Mouse (Mus musculus): ENCODE measurements around the gene Fam184b. TPM values are rescaled to one million over a fixed set of nuclear protein-coding genes. Genes with fewer than 3 reads are reported as not detected.

The Fam184b gene
- polyA plus RNA-seq, 1 experiment from 2014 or later, result 2.9 TPM

- no peaks in the 10 kb centered on the region for H3K27me3 ChIP-seq (replicated peaks)
- peaks cover 7% of the 10 kb centered on the region; the same call in 1 of the 2 replicates for H3K4me1 ChIP-seq (replicated peaks)
- H3K4me2 ChIP-seq (replicated peaks), result no peak overlapping the region
- H3K9me3 ChIP-seq, result no peaks in the 10 kb centered on the region
- 90% methylated on average over 4 of the region's 4 CpGs for WGBS
- no peak overlapping the region for H3K9ac ChIP-seq
- H3K4me3 ChIP-seq (replicated peaks), result no peak overlapping the region
- peaks cover 18% of the 10 kb centered on the region for H3K36me3 ChIP-seq
- ATAC-seq, result no peak
- no peak overlapping the region for H3K27ac ChIP-seq
Observed at GRCm38 (mm10) chr5:45496479-45496878, 142.9 kb downstream of the Fam184b start.

DNA sequence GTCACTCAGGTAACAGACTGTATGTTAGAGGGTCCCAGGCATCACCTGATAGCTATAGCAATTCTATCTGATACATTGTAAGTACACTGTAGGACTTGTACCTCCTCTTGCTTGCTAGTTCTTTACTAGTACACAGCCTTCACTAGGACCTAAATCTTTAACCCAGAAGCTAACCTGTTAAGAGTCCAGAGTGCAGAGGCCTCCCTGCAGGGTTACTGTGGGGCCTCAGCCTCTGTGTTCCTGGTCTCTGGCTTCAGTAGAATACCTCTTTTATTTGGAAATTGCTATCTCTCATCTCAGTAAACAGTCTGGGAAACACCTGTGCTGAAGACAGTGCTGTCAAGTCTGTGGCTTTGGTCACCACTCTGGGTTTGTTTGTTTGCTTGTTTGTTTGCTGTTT lies 143.4 kb downstream of the Fam184b start:
- no peak for ATAC-seq
- no peaks in the 10 kb centered on the region for H3K9me3 ChIP-seq
- H3K27ac ChIP-seq, result 0 out of 2 replicates have a peak overlapping the region, but pooled peaks have one; percentile 32
- H3K27me3 ChIP-seq (replicated peaks), result no peaks in the 10 kb centered on the region
- no peak overlapping the region; the same call in 1 of the 2 replicates for H3K9ac ChIP-seq
- H3K36me3 ChIP-seq, result peaks cover 16% of the 10 kb centered on the region
- H3K4me3 ChIP-seq (replicated peaks), result no peak overlapping the region
- H3K4me1 ChIP-seq (replicated peaks), result peaks cover 7% of the 10 kb centered on the region; the same call in 1 of the 2 replicates
- H3K4me2 ChIP-seq (replicated peaks), result peak overlapping the region; percentile 24; the same call in 1 of the 2 replicates

DNA sequence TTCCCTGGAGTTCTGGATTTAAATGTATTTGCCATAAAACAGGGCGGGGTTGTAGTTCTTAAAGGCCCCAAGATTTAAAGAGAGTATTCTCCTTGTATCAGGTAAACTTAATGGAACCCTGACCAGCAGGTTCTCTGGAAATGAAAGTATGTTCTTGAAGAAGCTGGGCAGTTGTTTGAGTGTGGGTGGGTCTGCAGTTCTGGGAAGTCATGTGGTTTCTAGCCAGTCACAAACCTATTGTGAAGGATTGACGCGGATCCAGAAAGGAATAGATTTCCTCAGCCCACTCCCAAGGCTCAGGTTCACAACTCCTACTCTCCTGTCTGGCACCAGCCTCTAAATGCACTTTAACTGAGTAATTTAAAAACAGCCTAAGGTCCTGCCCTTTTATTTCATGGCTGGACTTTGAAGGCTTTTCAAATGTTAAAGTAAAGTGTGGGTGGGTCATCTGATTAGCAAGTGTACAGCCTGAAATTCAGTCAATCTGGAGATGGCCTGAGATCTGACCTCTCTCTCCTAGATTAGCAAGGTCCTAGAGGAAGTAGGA lies 143.9 kb downstream of the Fam184b start:
- no peak for ATAC-seq
- H3K9ac ChIP-seq, result peak overlapping the region; percentile 10; the same call in 1 of the 2 replicates
- H3K4me3 ChIP-seq (replicated peaks), result no peak overlapping the region
- H3K36me3 ChIP-seq, result peaks cover 12% of the 10 kb centered on the region
- peak overlapping the region; percentile 32; the same call in 1 of the 2 replicates for H3K27ac ChIP-seq
- 80% methylated on average over 3 of the region's 3 CpGs for WGBS
- H3K4me2 ChIP-seq (replicated peaks), result no peak overlapping the region
- peaks cover 7% of the 10 kb centered on the region; the same call in 1 of the 2 replicates for H3K4me1 ChIP-seq (replicated peaks)
- H3K27me3 ChIP-seq (replicated peaks), result no peaks in the 10 kb centered on the region
- H3K9me3 ChIP-seq, result no peaks in the 10 kb centered on the region

GRCm38 (mm10) chr5:45494093-45494755 lies 145.2 kb downstream of the Fam184b start:
- no peaks in the 10 kb centered on the region for H3K9me3 ChIP-seq
- H3K27me3 ChIP-seq (replicated peaks), result no peaks in the 10 kb centered on the region
- H3K9ac ChIP-seq, result peak overlapping the region; percentile 83
- H3K36me3 ChIP-seq, result peaks cover 6% of the 10 kb centered on the region; the same call in 1 of the 2 replicates
- ATAC-seq, result no peak
- peak overlapping the region; percentile 74 for H3K4me2 ChIP-seq (replicated peaks)
- H3K4me1 ChIP-seq (replicated peaks), result peaks cover 7% of the 10 kb centered on the region; the same call in 1 of the 2 replicates
- H3K4me3 ChIP-seq (replicated peaks), result peak overlapping the region; percentile 69
- 43% methylated on average over 9 of the region's 9 CpGs for WGBS
- peak overlapping the region; percentile 70; the same call in 1 of the 2 replicates for H3K27ac ChIP-seq

DNA sequence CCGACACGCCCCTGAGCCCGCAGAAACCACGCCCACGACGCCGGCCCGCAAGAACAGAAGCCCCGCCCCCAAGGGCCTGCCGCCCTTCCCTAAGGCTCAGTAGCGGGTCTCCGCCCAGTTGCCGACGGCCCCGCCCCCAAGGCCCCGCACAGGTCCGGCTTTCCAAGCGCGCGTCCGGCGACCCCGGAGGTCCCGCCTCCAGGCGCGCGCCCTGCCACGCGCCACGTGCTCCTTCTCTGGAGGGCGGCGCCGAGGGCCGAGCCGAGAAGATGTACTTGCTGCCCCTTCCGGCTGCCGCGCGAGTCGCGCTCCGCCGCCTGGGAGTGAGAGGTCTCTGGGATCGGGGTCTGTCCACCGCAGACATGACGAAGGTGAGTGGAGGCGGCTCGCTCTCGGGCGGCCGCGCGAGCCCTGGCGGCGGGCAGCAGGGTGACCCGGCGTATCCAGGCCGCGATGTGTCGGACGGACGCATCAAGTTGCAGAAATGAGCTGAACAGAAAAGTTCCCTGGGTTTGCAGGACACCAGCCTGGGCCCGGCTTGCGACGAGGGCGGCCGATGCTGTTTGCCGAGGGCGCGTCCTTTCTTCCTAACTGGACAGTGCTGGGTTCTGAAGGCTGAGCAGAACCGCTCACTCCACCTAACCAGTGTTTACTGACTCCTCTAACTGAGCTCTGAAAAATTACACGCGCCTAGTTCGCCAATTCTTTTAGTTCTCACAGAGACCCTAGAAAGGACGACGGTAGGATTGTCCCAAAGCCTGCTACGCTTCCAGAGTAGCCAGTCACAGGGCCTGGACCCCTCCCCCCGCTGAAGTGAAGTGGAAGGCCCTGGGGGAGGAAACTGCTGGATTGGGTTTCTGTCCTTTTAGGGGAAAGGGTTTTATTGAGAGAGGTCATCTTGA lies 146.0 kb downstream of the Fam184b start, which contains the start of gene Lap3:
Gene Lap3 (plus strand): TSS at position 184 of the 902 bp plus-strand sequence.
- Histone ChIP-seq H3K4me2 (replicated peaks) (peak within 1 kb of the TSS; percentile 74), H3K4me3 (replicated peaks) (peak within 1 kb of the TSS; percentile 69), H3K9ac (peak within 1 kb of the TSS; percentile 83), H3K9me3 (no peaks in the 10 kb centered on the region), H3K36me3 (peaks cover 6% of the 10 kb centered on the region; the same call in 1 of the 2 replicates), H3K27ac (peak within 1 kb of the TSS; percentile 70), H3K4me1 (replicated peaks) (peaks cover 7% of the 10 kb centered on the region; the same call in 1 of the 2 replicates), H3K27me3 (replicated peaks) (no peaks in the 10 kb centered on the region)
- peak; percentile 92 for ATAC-seq
- under 1% methylated on average over 78 of the region's 78 CpGs for WGBS

DNA sequence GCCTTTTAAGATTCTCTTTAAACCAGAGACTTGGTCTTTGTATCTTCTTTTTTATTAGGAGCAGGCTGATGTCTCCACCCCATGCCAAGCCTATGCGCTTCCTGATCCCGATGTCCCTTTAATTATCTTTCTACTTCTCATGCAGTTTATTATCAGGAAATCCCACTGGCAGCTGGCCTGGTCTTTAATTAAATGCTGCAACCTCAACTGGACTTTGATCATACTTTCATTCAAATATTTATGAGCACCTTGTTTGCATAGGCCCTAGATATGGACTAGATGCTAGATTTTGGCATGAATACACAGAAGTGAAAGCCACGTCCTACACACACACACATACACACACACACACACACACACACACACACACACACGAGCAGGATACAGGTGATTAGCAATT lies 147.6 kb downstream of the Fam184b start:
- no peak for ATAC-seq
- 58% methylated on average over 4 of the region's 4 CpGs for WGBS
- H3K9ac ChIP-seq, result no peak overlapping the region
- no peak overlapping the region for H3K4me3 ChIP-seq (replicated peaks)
- no peaks in the 10 kb centered on the region for H3K9me3 ChIP-seq
- peak overlapping the region; percentile 36; the same call in 1 of the 2 replicates for H3K27ac ChIP-seq
- H3K36me3 ChIP-seq, result no peaks in the 10 kb centered on the region; the same call in 1 of the 2 replicates
- H3K4me2 ChIP-seq (replicated peaks), result no peak overlapping the region
- H3K27me3 ChIP-seq (replicated peaks), result no peaks in the 10 kb centered on the region
- H3K4me1 ChIP-seq (replicated peaks), result peaks cover 7% of the 10 kb centered on the region; the same call in 1 of the 2 replicates

GRCm38 (mm10) chr5:45483654-45484053 lies 155.8 kb downstream of the Fam184b start:
- Histone ChIP-seq H3K9ac (no peak overlapping the region), H3K4me3 (replicated peaks) (no peak overlapping the region), H3K27ac (no peak overlapping the region), H3K36me3 (no peaks in the 10 kb centered on the region), H3K4me2 (replicated peaks) (no peak overlapping the region), H3K4me1 (replicated peaks) (no peaks in the 10 kb centered on the region), H3K9me3 (no peaks in the 10 kb centered on the region), H3K27me3 (replicated peaks) (no peaks in the 10 kb centered on the region)
- WGBS, result 87% methylated on average over 1 of the region's 1 CpGs
- no peak for ATAC-seq

DNA sequence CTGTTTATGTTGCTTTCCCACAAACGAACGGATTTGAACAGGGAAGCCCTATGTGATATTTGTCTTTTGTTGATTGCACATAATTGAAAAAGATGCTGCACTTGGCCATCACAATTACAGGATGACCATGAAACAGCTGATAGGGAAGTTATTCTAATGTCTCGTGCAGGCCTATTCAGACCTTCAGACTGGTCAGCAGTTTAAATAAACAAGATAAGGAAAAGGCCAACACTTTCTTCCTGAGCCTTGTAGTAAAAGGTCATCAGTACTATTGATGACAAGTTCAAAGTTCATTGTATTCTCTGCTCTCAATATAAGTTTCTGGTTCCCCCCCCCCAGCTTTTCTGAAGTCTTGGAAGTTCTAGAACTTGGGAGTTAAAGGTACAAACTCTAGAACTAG lies 156.8 kb downstream of the Fam184b start:
- Histone ChIP-seq H3K27ac (no peak overlapping the region), H3K9me3 (no peaks in the 10 kb centered on the region), H3K4me3 (replicated peaks) (no peak overlapping the region), H3K27me3 (replicated peaks) (no peaks in the 10 kb centered on the region), H3K36me3 (no peaks in the 10 kb centered on the region), H3K4me1 (replicated peaks) (no peaks in the 10 kb centered on the region), H3K4me2 (replicated peaks) (no peak overlapping the region), H3K9ac (no peak overlapping the region)
- ATAC-seq, result no peak
- 58% methylated on average over 3 of the region's 3 CpGs for WGBS

GRCm38 (mm10) chr5:45481125-45481524 lies 158.3 kb downstream of the Fam184b start:
- Histone ChIP-seq H3K27ac (no peak overlapping the region), H3K4me3 (replicated peaks) (no peak overlapping the region), H3K4me2 (replicated peaks) (no peak overlapping the region), H3K9me3 (no peaks in the 10 kb centered on the region), H3K4me1 (replicated peaks) (no peaks in the 10 kb centered on the region), H3K36me3 (no peaks in the 10 kb centered on the region), H3K27me3 (replicated peaks) (no peaks in the 10 kb centered on the region), H3K9ac (no peak overlapping the region)
- 86% methylated on average over 2 of the region's 2 CpGs for WGBS
- ATAC-seq, result no peak

GRCm38 (mm10) chr5:45480066-45480465 lies 159.3 kb downstream of the Fam184b start:
- WGBS, result 86% methylated on average over 1 of the region's 1 CpGs
- no peak for ATAC-seq
- H3K36me3 ChIP-seq, result no peaks in the 10 kb centered on the region
- no peak overlapping the region for H3K27ac ChIP-seq
- no peaks in the 10 kb centered on the region for H3K9me3 ChIP-seq
- no peak overlapping the region for H3K4me3 ChIP-seq (replicated peaks)
- H3K4me2 ChIP-seq (replicated peaks), result no peak overlapping the region
- H3K9ac ChIP-seq, result no peak overlapping the region
- H3K27me3 ChIP-seq (replicated peaks), result no peaks in the 10 kb centered on the region
- H3K4me1 ChIP-seq (replicated peaks), result no peaks in the 10 kb centered on the region

All from intestine, embryonic 15.5 days (tissue).